Mouse (Mus musculus) E14TG2a.4 (cell line): Measurements from ENCODE around the gene Tbc1d2b.

Experiments
- CTCF ChIP-seq: conservative IDR thresholded peaks from 2 replicates; pipeline ENCODE4 v1.5.1; 2014; ENCODE audit warnings: low read length
- POU5F1 ChIP-seq: IDR thresholded peaks from 2 replicates; pipeline ENCODE4 v1.6.1; 2014; ENCODE audit warnings: low read length, borderline replicate concordance

DNA sequence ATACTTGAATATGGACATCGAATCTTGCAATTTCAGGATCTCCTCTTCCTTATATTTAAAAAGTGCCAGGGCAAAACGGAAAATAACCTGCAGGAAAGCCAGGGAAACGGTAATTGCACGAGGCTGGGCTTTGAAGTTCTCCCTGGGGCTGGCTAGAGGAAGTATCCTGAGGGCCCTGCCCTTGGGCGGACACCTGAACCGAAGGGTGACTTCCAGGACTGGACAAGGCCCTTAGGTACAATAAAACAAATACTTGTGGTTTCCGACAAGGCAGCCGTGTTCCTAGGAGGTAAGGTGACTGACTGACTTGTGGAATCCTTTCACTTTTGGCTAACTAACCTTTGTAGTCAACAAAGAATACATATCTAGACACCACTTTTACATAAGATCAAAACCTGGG is 62.8 kb downstream of the Tbc1d2b start:
- TF ChIP-seq CTCF (no peak), POU5F1 (no peak)
